Mouse (Mus musculus): ENCODE data around the gene Mei1. TPM values are rescaled to one million over a fixed set of nuclear protein-coding genes. Genes with fewer than 3 reads are reported as not detected.

Gene Mei1
- not detected for polyA plus RNA-seq (2014; fragmentation: Illumina TruSeq; extraction: RNeasy Lipid Tissue Mini Kit (QIAGEN cat#74804); ENCODE audit: low read depth, low replicate concordance)

GRCm38 (mm10) chr15:82069898-82070297 lies at the start of gene Mei1:
Gene Mei1, plus strand, starts transcription at chr15:82069996.

DNA sequence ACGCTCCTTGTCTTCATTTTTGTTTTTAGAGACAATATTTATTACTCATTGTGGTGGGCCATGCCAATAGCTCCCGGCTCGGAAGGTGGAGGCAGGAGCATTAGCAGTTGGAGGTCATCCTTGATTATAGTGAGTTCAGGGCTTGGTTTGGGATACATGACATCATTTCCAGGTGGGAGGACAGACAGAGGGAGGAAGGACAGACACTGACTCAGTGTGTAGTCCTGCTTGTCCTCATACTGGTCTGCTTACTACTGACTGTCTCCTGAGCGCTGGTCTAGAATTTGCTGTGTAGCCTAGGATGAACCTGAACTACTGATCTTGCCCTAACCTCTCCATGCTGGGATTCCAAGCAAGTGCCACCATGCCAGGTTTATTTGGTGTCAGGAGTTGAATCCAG lies 36.0 kb upstream of the Mei1 start, which contains the start of gene Desi1:
Desi1 (minus strand) TSS at position 101 of the 400 bp plus-strand sequence.

DNA sequence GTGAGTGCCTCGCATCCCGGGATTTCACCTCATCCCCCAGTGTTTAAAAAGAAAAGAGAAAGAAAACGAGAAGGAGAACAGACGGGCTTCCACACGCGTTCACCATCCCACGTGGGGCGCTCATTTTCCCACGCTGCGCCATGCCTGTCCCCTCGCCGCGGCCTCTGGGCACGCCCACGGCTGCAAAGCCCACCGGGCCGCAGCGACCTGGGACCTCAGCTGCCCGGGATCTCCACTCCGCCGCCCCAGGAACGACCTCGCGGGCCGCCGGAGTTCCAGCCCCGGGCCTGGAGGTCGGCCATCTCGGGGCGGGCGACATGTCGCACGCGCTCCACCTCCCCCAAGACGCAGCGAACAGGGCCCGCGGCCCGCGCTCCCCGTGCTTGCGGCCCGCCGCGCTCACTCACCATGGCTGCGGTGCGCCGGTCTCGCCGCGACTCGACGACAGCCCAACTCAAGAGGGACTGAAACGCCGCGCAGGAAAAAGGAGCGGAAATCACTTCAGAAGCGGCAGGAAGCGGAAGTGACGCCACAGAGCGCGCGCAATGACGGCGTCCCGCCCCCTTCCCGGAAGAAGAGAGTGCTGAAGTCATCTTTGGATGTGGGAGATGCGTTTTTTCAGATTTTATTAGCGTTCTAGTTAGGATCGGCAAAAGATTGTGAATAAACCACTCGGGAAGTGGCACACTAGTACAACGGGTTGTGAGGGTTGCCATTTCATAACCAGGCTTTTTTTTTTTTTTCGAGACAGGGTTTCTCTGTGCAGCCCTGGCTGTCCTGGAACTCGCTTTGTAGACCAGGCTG lies 22.5 kb upstream of the Mei1 start, which contains the start of gene Snu13:
Snu13 (minus strand) TSS at position 519 of the 804 bp plus-strand sequence.

GRCm38 (mm10) chr15:82058719-82059201 lies 11.0 kb upstream of the Mei1 start, which contains the start of gene 4930407I10Rik:
Gene 4930407I10Rik, plus strand, starts transcription at chr15:82059151.

DNA sequence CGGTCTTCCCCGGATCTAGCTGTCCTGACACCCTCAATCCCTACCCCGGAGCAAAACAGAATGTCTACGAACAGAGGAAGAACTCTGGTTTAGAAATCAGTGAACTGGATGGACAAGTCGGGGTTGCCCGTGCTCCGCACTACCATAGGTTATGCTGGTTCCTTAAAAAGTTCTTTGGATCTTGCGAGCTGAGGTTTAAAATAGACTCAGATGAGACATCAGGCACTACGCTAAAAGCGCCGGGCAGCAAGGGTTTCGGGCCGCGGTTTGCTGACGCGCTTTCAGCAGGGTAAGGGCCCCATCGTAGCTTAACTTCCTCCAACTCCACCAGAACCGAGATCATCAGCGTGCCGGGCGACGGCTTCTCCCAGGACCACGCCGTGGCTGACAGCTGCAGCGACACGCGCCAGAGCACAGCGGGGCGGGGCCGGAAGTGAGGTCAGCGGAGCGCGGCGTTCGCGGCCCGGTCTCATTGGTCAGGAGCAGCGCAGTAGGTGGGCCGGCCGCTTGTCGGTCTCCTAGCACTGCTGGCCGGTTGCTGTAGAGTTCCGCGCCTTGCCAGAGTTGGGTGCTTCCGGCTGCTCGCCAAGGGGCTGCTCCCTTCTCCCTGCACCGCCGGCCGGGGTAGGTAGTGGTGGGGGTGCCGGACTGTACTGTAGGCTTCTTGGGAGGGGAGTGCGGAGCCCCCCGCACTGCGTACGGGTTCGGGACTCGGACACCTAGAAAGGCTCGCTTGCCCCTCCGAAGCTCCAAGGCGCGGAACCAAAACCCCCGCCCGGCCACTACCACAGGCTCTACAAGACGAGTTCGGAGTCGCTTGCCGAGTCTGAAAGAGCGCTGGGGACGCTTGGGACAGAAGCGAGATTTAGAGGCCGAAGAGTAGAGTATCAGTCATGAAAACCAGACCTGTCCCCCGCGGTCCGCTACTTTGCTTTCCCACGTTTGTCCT lies 57.9 kb downstream of the Mei1 start, which contains the start of gene Ccdc134:
Ccdc134 (plus strand) TSS at position 497 of the 949 bp plus-strand sequence.

GRCm38 (mm10) chr15:82146770-82147610 lies 77.2 kb downstream of the Mei1 start, which contains the start of gene Srebf2:
Gene Srebf2, plus strand, starts transcription at chr15:82147181.

Other genes starting within 250 kb of the Mei1 start
- 8.8 TPM for gene Tob2, start 211.2 kb upstream of the Mei1 start, polyA plus RNA-seq (2014; fragmentation: Illumina TruSeq; extraction: RNeasy Lipid Tissue Mini Kit (QIAGEN cat#74804); ENCODE audit: low read depth, low replicate concordance)
- 18.2 TPM for gene Phf5a, start 198.1 kb upstream of the Mei1 start, polyA plus RNA-seq (2014; fragmentation: Illumina TruSeq; extraction: RNeasy Lipid Tissue Mini Kit (QIAGEN cat#74804); ENCODE audit: low read depth, low replicate concordance)
- 87.4 TPM for gene Aco2, start 197.7 kb upstream of the Mei1 start, polyA plus RNA-seq (2014; fragmentation: Illumina TruSeq; extraction: RNeasy Lipid Tissue Mini Kit (QIAGEN cat#74804); ENCODE audit: low read depth, low replicate concordance)
- 0.41 TPM for gene Polr3h, start 143.8 kb upstream of the Mei1 start, polyA plus RNA-seq (2014; fragmentation: Illumina TruSeq; extraction: RNeasy Lipid Tissue Mini Kit (QIAGEN cat#74804); ENCODE audit: low read depth, low replicate concordance)
- gene Csdc2, start 133.2 kb upstream of the Mei1 start, polyA plus RNA-seq (2014; fragmentation: Illumina TruSeq; extraction: RNeasy Lipid Tissue Mini Kit (QIAGEN cat#74804); ENCODE audit: low read depth, low replicate concordance) = 0.19 TPM
- 2.9 TPM for gene Pmm1, start 109.1 kb upstream of the Mei1 start, polyA plus RNA-seq (2014; fragmentation: Illumina TruSeq; extraction: RNeasy Lipid Tissue Mini Kit (QIAGEN cat#74804); ENCODE audit: low read depth, low replicate concordance)
- gene 1700029P11Rik, start 89.5 kb upstream of the Mei1 start, polyA plus RNA-seq (2014; fragmentation: Illumina TruSeq; extraction: RNeasy Lipid Tissue Mini Kit (QIAGEN cat#74804); ENCODE audit: low read depth, low replicate concordance) = not detected
- 67.2 TPM for gene Xrcc6, start 82.2 kb upstream of the Mei1 start, polyA plus RNA-seq (2014; fragmentation: Illumina TruSeq; extraction: RNeasy Lipid Tissue Mini Kit (QIAGEN cat#74804); ENCODE audit: low read depth, low replicate concordance)
- gene Desi1, start 36.1 kb upstream of the Mei1 start, polyA plus RNA-seq (2014; fragmentation: Illumina TruSeq; extraction: RNeasy Lipid Tissue Mini Kit (QIAGEN cat#74804); ENCODE audit: low read depth, low replicate concordance) = 10.5 TPM
- gene Snu13, start 22.4 kb upstream of the Mei1 start, polyA plus RNA-seq (2014; fragmentation: Illumina TruSeq; extraction: RNeasy Lipid Tissue Mini Kit (QIAGEN cat#74804); ENCODE audit: low read depth, low replicate concordance) = 306 TPM
- not detected for gene 4930407I10Rik, start 10.8 kb upstream of the Mei1 start, polyA plus RNA-seq (2014; fragmentation: Illumina TruSeq; extraction: RNeasy Lipid Tissue Mini Kit (QIAGEN cat#74804); ENCODE audit: low read depth, low replicate concordance)
- gene Ccdc134, start 57.9 kb downstream of the Mei1 start, polyA plus RNA-seq (2014; fragmentation: Illumina TruSeq; extraction: RNeasy Lipid Tissue Mini Kit (QIAGEN cat#74804); ENCODE audit: low read depth, low replicate concordance) = 2.9 TPM
- 19.9 TPM for gene Srebf2, start 77.2 kb downstream of the Mei1 start, polyA plus RNA-seq (2014; fragmentation: Illumina TruSeq; extraction: RNeasy Lipid Tissue Mini Kit (QIAGEN cat#74804); ENCODE audit: low read depth, low replicate concordance)
- not detected for gene Shisa8, start 142.8 kb downstream of the Mei1 start, polyA plus RNA-seq (2014; fragmentation: Illumina TruSeq; extraction: RNeasy Lipid Tissue Mini Kit (QIAGEN cat#74804); ENCODE audit: low read depth, low replicate concordance)
- gene Tnfrsf13c, start 154.4 kb downstream of the Mei1 start, polyA plus RNA-seq (2014; fragmentation: Illumina TruSeq; extraction: RNeasy Lipid Tissue Mini Kit (QIAGEN cat#74804); ENCODE audit: low read depth, low replicate concordance) = 3.3 TPM
- gene Cenpm, start 174.8 kb downstream of the Mei1 start, polyA plus RNA-seq (2014; fragmentation: Illumina TruSeq; extraction: RNeasy Lipid Tissue Mini Kit (QIAGEN cat#74804); ENCODE audit: low read depth, low replicate concordance) = not detected
- not detected for gene 1500009C09Rik, start 182.4 kb downstream of the Mei1 start, polyA plus RNA-seq (2014; fragmentation: Illumina TruSeq; extraction: RNeasy Lipid Tissue Mini Kit (QIAGEN cat#74804); ENCODE audit: low read depth, low replicate concordance)
- gene Sept3, start 204.9 kb downstream of the Mei1 start, polyA plus RNA-seq (2014; fragmentation: Illumina TruSeq; extraction: RNeasy Lipid Tissue Mini Kit (QIAGEN cat#74804); ENCODE audit: low read depth, low replicate concordance) = 1.4 TPM
- gene Wbp2nl, start 229.0 kb downstream of the Mei1 start, polyA plus RNA-seq (2014; fragmentation: Illumina TruSeq; extraction: RNeasy Lipid Tissue Mini Kit (QIAGEN cat#74804); ENCODE audit: low read depth, low replicate concordance) = not detected

Data from sigmoid colon, adult 10 weeks (tissue).